Mouse (Mus musculus): ENCODE data around the gene Dynlrb2.

Dynlrb2 gene

GRCm38 (mm10) chr8:116540136-116540535 is 35.4 kb downstream of the Dynlrb2 start:
- in situ Hi-C loops (cut with MboI, MseI), result no loop called here

- in situ Hi-C loops (cut with MboI, MseI), result no loop called here
These were observed 38.1 kb downstream of the Dynlrb2 start for GRCm38 (mm10) chr8:116542842-116543241.

- in situ Hi-C loops (cut with MboI, MseI), result no loop called here
These were observed 38.6 kb downstream of the Dynlrb2 start for GRCm38 (mm10) chr8:116543366-116543765.

GRCm38 (mm10) chr8:116552255-116552654 is 47.5 kb downstream of the Dynlrb2 start:
- in situ Hi-C loops (cut with MboI, MseI), result no loop called here

- in situ Hi-C loops (cut with MboI, MseI), result no loop called here
These were observed 48.0 kb downstream of the Dynlrb2 start for GRCm38 (mm10) chr8:116552778-116553177.

All from regulatory T cell (primary cell).